Mouse (Mus musculus) thymus, postnatal 14 days (tissue): Measurements from ENCODE around the gene Smtnl1.

ENCODE experiments used
- DNase-seq: peaks from one replicate; pipeline ENCODE4 v3.0.0; 2021

Gene Smtnl1

DNA sequence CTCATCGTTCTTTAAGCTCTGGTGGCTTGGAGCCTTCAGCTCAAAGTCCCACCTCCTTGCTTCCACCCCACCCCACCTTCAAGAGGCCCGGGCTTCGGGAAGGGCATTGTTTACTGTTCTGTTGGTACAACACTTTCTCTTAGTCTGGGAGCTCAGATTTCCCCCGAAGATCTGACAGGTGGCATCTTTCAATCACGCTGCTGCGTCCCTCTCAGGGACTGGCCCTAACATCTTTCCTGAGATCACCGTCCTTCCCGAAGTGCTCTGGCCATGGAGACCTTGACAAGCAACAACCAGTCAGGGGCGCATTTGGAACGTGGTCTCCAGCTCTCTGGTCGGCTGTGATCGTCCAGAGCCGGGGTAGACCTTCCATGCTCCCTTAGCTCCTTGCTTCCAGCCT is at the start of gene Smtnl1:
Gene Smtnl1, minus strand, starts transcription at position 101 of the 400 bp plus-strand sequence.
- no peak for DNase-seq

DNA sequence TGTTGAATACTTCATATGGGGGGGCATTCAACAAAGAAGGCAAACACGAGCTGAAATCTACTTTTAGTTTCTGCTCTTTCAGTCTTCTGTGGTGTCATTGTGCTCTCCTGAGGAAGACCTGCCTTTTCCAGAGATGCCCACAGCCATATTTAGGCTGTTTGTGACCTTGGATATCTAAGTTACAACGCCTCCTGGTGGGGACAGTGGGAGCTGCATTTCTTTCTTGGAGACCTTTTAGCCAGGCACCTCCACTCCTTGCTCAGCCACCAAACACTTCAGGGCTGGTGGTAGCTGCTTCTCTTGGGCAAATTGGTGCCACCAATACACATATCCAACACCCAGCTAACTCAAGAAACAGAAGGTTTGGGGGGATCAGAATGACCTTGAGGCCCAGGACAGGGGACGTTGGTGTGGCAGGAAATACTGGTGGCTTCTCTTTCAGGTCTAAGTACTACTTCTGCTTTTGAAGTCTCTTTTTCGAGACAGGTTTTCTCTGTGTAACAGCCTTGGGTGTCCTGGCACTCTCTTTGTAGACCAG is 48.2 kb upstream of the Smtnl1 start:
- peak; percentile 48 for DNase-seq

DNA sequence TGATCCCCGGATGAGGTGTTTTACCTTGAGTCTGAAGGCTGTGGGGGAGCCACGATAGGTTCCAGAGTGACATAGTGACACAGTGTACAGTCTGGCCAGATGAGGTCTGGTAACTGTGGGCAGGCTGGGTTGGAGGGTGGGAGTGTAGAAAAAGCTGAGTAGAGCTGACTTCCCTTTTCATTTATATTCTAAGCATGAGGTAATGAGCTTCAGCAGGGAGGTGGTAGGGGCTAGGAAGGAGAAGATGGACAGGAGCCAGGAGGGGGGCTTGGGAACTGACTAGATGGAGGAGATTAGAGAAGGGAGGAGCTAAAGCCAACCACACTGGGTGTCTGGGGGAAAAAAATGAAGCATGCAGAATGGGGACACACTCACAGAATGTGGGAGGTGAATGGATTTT is 46.5 kb upstream of the Smtnl1 start:
- no peak for DNase-seq

DNA sequence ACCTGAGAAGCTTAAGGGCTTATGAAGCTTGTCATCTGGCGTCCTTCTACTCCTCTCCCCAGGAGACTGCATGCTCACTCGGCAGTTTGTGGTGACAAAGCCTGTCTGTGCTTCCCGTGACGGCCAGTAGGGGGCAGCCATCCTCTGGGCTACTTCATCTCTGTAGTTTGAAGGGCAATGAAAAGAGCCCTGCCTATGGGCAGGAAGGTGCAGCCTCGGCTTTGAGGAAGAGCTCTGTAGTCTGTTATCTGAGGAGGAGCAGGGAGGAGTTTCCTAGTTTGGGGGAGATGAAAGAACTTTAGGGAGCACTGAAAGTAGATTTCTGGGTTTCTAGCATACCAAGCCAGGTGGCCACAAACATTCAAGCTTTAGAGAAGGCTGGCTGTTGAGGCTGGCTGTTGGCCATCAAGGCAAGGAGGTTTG is 46.1 kb upstream of the Smtnl1 start:
- DNase-seq = peak; percentile 85

DNA sequence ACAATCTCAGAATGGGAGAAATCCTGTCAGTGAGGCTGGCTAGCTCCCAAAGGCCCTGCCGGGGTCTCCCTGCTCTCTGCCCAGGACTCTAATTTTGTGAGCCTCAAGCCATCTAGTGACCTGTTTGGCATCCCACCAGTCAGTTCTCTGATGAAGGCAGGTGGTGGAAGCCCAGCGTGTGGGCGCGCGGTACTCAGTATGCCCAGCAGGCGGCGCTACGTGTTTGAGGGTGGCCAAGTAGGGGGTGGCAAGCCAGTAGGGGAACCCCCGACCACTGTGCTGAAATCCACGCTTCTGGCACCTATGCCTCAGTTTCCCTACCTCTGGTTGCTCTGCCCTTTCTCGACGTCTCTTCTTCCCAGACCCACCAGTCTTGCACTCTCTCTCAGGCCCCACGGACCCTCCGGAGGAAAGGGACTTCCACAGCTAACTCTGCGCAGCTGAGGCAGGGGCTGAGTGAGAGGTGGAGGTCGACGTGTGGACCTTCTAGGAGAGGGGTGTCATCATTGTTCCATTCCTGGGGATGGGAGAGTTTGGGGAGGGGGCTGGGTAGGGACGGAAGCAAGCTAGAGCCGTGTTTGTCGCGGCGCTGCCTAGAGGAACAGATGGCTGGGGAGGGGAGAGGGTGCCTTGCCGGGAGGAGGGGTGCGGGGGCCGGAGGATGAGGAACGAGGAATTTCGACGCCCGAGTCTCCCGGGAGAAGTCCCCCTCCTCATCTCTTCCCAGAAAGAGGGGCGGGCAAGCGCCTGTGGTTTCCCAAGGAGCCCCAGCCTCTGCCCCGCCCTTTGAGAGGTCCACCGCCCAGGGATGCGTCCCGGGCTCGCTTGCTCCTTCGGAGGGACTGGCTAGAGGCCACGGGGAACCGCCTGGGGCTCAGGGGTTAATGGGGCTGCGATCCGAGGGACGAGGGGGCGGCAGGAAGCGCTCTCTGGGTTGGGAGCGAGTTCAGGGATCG is 43.4 kb upstream of the Smtnl1 start:
- DNase-seq = peak; percentile 68

DNA sequence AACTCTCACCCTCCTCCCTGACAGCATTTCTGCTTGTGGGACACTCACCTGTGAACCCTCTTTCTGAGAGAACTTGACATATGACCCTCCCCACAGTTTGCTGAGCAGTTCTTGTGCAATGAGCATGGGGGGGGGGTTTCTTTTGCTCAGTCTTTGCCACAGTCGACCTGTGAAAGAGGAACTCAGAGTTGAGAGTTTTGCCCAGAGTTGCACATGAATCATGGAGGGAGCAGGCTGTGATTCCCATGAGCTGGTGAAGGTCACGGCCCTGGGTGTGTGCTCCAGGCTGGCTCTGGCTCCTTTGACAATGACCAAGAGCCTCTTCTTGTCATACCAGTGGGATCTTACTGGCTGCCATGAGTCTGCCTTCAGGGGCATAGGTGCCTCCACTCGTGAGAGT is 39.8 kb upstream of the Smtnl1 start:
- DNase-seq = no peak

DNA sequence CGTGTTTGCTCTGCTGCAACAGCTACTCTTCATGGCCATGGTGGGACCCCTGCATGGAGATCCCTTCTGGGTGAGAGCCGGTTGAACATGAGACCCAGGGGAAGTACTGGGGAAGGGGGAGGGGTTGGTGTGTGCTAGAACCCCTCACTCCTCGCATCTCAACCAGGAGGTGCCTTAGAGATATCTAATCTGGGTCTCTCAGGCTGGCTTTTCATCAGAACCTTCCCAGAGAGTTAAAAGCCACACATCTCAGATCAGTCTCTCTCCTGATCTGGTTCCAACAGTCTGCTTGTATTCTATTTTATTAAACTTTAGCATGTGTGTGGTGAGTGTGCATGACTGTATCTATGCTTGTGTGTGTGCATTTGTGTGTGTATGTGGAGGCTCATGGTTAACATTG is 39.0 kb upstream of the Smtnl1 start:
- no peak for DNase-seq

DNA sequence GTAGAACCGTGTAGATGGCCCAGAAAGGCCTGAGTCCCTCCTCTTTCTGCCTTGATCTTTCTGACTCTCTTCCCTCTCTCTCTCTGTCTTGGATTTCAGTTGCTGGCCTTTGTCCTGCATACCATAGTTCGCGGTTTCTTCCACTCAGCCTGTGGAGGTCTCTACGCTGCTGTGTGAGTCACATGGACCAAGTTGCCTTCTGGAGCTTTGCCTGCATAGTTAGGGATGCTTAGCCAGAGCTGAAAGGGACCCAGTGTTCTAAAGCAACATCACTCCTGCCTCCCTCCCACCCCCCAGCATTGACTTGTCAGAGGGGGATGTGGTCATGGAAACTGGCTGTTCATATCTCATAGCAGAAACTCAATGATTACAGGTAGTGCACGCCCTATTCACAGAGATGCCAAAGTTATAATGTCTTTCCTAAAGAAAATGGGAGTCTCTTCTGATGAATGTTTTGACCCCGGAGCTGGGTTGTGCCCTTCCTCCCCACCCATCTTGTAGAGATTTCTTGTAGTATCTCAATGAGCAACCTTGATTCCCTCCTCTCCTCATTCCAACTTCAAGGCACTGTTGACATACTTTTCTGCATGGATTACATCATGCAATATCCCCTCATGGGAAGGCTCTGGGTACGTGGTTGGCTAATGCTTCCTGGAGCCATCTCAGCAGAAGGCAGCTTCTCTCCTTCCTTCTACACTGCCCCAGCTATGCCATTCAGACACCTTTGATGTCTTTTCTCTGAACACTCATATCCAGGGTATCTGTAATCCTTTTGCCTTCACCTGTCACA is 37.7 kb upstream of the Smtnl1 start:
- no peak for DNase-seq

DNA sequence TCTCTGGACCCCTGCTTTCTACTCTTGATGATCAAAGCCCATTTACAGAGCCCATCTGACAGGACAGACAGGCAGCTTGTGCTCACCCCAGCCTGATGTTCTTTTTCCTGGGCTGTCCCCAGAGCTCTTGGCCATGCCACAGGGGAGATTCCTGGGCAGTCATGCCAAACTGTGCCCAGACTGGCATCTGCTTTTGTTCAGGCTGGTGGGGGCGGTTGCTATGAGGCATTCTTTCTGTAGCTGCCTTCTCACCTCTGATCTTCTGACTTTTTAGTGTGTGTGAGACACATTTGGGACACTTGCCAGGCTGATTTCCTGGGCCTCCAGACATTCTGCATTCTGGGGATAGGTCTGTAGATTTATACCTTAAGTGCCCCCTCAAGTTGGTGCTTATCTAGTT is 36.1 kb upstream of the Smtnl1 start:
- no peak for DNase-seq

DNA sequence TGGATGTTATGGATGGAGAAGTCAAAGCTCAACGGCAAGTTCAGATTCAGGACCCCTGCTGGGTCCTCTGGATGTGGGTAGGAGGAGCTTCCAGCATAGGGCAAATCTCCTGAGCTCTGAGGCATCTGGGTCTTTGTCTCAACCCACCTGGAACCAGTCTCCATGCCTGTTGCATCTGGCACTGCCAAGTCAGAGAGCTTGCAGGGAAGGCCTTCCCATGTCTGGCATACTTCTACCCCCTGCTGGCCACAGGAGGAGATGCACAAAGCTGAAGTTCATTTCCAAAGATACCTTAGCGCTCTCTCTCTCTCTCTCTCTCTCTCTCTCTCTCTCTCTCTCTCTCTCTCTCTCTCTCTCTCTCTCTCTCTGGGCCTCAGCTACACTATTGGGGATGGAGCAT is 33.3 kb upstream of the Smtnl1 start:
- DNase-seq = peak; percentile 71

DNA sequence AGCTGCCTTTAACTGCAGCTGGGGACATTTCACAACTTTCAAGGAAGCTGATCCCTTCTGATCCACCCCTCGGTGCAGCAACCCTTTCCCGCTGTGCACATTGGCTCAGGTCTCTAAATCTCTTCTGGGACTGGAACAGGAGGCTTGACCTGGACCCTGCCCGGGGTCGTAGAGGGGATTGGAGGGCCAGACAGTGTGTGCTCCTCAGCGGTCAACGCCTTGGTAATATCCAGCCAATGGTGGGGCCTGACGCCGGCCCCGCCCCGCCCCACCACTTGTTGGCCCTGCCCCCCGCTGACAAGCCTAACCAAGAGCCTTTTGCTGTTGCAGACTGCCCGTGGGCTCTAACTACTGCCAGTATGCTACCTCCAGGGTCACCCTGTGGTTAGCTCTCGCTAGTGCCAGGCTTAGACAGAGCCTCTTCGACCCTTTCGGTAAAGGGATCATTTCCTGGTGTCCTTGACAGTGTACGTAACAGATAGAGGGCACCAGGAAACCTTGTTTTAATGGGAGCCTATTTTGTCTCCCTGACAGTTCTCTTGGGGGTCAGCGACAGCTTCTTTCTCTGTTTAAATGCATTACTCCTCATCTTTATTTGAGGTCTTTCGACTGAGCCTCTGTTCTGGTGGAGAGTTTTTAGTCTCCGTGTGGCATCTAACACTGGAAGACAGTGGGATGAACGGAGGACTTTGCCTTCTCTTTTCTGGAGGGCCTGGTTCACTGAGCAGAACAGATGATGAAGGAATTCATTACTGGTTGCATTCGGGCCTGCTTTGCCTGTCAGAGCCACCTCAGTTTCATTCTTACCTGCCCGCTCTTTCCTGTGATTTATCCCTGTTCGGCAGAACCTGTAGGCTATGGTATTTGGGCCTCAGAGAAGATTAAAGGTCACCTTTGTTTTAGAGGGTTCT is 28.9 kb upstream of the Smtnl1 start:
- DNase-seq = no peak

DNA sequence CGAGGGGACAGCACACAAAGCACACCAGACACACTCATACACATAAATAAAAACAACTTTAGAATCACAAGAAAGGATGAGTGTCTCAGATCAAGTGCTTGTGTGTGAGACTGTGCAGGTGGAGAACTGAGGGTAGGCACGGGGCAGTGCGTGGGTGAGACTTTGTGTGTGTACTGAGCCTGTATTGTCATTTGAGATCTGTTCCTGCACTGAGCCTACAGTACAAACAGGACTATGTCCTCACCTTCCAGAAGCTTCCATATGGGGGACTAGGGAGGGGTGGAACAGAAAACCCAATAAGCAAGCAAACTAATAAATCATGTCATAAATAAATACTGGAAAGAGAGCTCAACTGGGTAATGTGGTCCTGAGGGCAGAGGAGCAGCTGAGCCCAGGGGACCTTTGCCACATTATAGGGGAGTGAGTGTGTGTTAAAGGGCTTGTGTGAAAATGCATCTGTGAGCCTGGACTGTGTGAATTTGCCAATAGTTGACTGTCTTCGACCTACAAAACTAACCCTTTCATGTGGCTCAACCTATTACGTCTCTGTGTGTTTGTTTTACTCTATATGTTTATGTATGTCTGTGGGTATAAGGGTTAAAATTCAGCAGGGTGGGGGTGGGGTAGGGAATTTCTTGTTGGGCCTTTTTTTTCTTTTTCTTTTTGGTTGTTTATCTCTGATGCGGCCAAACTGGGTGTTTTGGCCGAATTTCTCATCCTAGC is 28.1 kb upstream of the Smtnl1 start:
- no peak for DNase-seq

DNA sequence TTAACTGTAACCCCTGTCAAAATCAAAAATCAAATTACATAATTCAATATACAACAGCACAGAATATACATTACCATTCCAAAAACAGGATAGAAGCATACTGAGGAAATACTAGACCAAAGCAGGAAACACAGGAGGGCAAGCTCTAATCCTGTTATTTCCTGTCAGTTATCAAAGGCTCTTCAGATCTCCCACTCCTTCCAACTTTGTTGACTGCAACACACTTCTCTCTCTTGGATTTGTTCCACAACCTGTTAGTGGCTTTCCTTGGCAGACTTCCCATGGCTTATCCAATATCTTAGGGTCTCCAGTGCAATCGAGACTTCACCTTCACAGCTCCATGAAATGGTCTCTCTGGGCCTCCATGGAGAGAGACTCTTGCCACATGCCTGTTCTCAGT is 22.8 kb upstream of the Smtnl1 start:
- no peak for DNase-seq

DNA sequence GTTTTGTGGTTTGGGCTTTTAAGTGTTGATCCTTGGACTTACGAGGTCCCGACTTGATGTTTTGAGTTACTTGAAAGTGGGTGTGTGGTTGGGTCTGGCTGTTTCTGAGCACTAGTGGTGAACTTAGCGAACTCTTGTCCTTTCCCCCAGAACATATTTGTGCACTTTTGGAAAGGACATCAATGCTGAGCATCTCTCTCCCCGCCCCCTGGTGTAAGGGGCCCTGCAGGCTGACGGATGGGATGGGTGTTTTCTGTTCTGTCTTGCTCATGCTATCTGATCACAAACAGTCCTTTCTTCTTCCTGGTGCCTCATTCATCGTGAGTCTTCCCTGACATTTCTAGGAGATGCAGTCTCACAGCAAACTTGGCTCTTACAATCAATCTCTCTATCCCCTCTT is 21.2 kb upstream of the Smtnl1 start:
- DNase-seq = peak; percentile 66

DNA sequence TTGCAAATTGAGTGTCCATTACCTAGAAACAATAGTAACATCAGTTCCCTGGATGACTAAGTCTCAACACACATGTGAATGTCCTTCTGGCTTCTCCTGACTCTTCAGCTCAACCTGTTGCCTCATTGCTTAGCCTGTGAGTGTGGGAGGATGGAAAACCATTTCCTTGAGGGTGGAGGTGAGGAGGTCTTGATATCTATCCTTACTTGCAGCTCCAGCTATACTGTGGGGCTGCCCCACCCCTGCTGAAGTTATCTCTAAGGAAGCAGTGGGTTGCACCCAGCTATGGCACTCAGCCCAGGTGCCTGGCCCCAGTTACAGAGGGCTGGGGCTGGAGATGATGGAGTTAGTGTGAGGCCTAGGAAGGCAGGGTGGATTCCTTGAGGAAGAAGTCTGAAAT is 19.5 kb upstream of the Smtnl1 start:
- DNase-seq = peak; percentile 59

DNA sequence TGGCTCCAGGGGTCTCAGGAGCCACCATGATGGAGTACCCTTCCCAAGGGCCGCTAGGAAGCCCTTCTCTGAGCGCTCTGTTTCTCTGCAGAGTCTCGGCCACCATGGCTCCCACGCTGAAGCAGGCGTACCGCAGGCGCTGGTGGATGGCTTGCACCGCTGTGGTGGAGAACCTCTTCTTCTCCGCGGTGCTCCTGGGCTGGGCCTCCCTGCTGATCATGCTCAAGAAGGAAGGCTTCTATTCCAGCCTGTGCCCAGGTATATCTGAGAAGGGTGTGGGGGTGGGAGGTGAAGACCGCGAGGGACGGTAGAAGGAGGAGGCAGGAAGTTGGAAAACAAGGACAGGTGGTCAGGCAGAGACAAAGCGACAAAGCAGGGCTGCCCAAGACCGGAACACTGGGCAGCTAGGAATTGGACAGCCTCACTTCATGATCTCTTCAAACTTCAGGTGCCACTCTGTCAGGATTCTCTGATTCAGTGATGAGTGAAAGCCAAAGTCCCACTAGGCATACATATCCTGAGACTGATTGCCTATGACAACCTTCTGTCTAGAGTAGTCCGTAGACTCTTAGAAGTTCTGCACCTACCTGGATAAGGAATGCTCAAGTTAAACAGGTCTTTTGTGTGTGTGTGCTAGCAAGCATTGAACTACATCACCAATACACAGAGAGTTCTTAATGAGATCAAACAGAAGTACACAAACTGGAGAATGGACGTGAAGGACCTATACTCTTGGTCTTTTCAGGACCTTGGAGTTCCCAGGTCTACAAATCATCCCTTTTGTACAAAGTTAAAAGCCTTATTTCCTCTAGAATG is 18.5 kb upstream of the Smtnl1 start:
- no peak for DNase-seq

DNA sequence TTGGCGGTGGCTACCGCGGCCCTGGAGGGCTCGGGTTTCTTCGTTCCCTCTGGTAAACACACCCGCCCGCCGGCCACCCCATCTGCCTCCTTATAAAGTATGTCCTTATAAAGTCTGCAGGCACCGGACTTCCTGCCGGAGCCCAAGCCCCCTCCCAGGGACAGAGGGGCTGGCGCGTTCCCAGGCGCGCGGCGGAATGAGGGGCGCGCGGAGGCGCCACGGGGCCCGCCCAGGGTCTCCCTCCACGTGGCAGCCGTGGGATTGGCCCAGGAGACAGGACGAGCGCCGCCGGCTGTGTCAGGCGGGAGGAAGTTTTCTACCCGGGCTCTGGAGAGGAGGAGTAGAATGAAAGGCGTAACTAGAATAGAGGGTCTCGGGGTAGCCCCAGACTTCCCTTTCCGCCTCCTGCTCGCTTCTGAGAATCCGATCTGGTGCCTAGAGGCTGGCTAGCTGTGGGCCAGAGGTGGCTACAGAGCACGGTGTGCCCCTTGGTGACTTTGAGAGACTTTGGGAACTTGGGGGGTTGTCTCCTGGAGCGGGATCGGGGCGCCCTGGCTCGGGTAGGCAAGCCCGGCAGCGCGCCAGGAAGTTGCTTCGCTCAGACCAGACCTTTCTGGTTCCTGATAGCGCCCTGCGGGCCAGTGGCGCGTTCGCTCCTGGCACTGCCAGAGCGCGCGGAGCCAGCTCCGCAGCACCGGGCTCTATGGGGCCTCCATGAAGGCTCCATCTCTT is 17.7 kb upstream of the Smtnl1 start:
- DNase-seq = peak; percentile 71

DNA sequence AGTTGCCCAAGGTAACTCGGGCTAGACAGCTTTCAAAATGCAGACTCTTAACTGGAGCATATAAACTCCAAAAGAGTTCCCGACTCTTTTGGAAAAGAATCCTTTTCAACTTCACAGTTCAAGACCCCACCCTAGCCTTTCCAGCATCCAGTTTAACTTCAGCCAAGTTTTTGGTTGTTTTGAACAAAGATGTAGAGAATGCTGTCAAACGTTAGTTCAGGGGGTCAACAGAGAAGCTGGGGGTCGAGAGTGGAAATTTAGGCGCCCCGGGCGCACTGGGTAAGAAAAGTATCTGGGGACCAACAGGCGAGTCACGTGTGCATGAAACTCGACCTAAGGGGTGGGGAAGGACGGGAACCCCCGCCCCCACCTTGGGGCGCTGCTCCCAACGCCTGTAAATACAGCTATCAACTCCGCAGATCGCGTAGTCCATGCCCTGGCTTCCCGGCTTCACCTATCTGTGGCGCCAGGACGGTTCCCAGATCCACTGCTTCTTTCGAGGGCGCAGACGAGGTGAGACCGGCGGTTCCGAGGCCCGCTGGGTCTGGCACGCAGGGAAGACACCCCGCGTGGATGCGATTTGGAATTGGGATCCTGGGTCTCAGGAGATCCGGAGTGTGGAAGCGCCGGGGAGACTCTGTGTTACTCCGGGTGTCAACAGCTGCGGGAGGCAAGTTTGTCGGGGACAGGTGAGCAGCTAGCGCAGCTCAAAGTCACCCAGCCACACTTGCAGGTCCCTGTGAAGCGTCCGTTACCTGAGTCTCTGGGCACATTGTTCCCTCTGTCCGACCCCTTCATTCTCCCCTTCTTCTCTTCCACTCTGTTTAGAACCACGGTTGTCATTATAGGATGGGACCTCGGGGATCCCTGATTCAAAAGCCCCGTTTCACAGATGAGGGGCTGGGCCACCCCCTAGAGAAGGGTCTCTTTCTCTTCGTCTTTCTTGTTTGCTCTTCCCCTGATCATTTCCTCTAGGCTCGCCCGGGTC is 16.8 kb upstream of the Smtnl1 start:
- DNase-seq = peak; percentile 66

DNA sequence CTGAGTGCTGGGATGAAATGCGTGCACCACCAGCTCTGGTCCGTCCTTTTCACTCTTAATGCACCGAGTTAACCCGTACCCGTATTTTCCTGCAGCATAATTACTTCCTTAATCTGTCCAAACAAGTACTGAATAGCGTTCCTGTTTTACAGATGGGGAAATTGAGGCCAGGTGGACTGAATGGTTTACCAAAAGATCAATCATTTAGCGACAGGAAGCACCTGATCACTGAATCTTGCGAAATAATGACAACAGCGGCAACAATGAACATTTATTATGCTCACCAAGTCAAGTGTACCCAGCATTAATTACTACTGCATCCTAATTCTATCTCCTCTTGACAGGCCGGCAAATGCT is 16.1 kb upstream of the Smtnl1 start, which contains the start of gene Slc43a1:
Gene Slc43a1, plus strand, starts transcription at position 258 of the 357 bp plus-strand sequence.
- DNase-seq = no peak
